8 mouse cellular contexts compared by ENCODE assay signal in genomic region chr10:41505446-41505845, GRCm38 (mm10). TPM values are rescaled to one million over a fixed set of nuclear protein-coding genes. Genes with fewer than 3 reads are reported as not detected.
DNase-seq lines count a peak whose midpoint lies in the region; ATAC-seq lines count a peak whose summit lies in the region.
"Not testable (repeated sequence)": the region's sequence is repeated elsewhere in the genome, so short reads cannot be mapped to it uniquely, and the experiment has no call there.

No protein-coding gene starts in this region.

- not testable (repeated sequence) for H3K4me2 ChIP-seq in midbrain, embryonic 14.5 days (ENCODE audit: low read length)

- H3K9ac ChIP-seq in midbrain, embryonic 14.5 days (replicated peaks; ENCODE audit: low read length): not testable (repeated sequence)

- not testable (repeated sequence) for H3K36me3 ChIP-seq in midbrain, embryonic 14.5 days (ENCODE audit: control insufficient read depth, insufficient read depth, low read length)

- not testable (repeated sequence) for H3K27me3 ChIP-seq in midbrain, embryonic 14.5 days (ENCODE audit: control insufficient read depth, insufficient read depth, low read length)

- peak; percentile 69; the same call in 1 of the 2 replicates for ATAC-seq in granulocyte monocyte progenitor cell, adult 5-6 weeks (replicated peaks; ENCODE audit: poor library complexity, severe bottlenecking)
- not testable (repeated sequence) for ATAC-seq in midbrain, embryonic 14.5 days (ENCODE audit: low FRiP score, low TSS enrichment)

- WGBS in midbrain, embryonic 14.5 days: 3% methylated on average over 3 of the region's 3 CpGs

- H3K27ac ChIP-seq in midbrain, embryonic 14.5 days (replicated peaks; ENCODE audit: low read depth, low read length): not testable (repeated sequence)

- not testable (repeated sequence) for H3K9me3 ChIP-seq in midbrain, embryonic 14.5 days (ENCODE audit: control insufficient read depth, low read length)

- not testable (repeated sequence) for H3K4me1 ChIP-seq in midbrain, embryonic 14.5 days (ENCODE audit: control insufficient read depth, insufficient read depth, low read length)

- peak; percentile 92 for DNase-seq in 3T3-L1 (ENCODE audit: low read depth, low spot score)
- peak; percentile 52 for DNase-seq in adrenal gland, adult 8-10 months
- DNase-seq in embryo, embryonic 11.5 days (ENCODE audit: low read depth, low spot score): peak; percentile 63
- peak; percentile 58 for DNase-seq in kidney, adult 11 months
- peak; percentile 72 to 85 for DNase-seq in left cerebral cortex, postnatal 25 days (ENCODE audit: low spot score in 2 of 2)
- peak; percentile 91 for DNase-seq in midbrain, embryonic 14.5 days
- DNase-seq in skeletal muscle tissue, adult 2 months (ENCODE audit: low read depth, low spot score): peak; percentile 78

- not testable (repeated sequence) for H3K4me3 ChIP-seq in midbrain, embryonic 14.5 days (replicated peaks; ENCODE audit: low read depth, low read length)

- intact Hi-C loops in left cerebral cortex, postnatal 25 days (cut with DNase I): loop anchor here (5.0 to 10.0 kb wide), 3 partner anchors 51 to 498 kb away; partner anchors contain the start of genes Ak9, Fig4 and Zbtb24

RNA-seq across cellular contexts. Expression of gene Cd164, which starts 13.8 kb away (rescaled TPM):
- total RNA-seq in adrenal gland, adult 8-10 months (2022): 100 to 1,000 TPM; 180 to 261 (median 233) TPM
- 140 and 168 TPM in 2 replicates for total RNA-seq in granulocyte monocyte progenitor cell, adult 5-6 weeks (2014; fragmentation: Nextera tagmentation)
- 169 and 206 TPM in 2 replicates for total RNA-seq in granulocyte monocyte progenitor cell, adult 5-6 weeks (2017)
- total RNA-seq in left cerebral cortex, postnatal 25 days (2021): 10 to 100 TPM; 59.5 to 61.3 TPM
- polyA plus RNA-seq in midbrain, embryonic 14.5 days (2014; fragmentation: Nextera tagmentation; extraction: Ambion mirVana): 34.9 and 63.8 TPM in 2 replicates

RNA-seq across cellular contexts. Expression of gene Ppil6, which starts 15.2 kb away (rescaled TPM):
- total RNA-seq in adrenal gland, adult 8-10 months (2022): 1 to 10 TPM in 2 of 4 experiments, under 1 TPM in 1, not detected in 1; 0.77 to 1.7 (median 1.4) TPM
- not detected in 2 replicates for total RNA-seq in granulocyte monocyte progenitor cell, adult 5-6 weeks (2014; fragmentation: Nextera tagmentation)
- total RNA-seq in granulocyte monocyte progenitor cell, adult 5-6 weeks (2017): not detected in 2 replicates
- 1 to 10 TPM; 7.4 to 9.5 TPM for total RNA-seq in left cerebral cortex, postnatal 25 days (2021)
- 1.3 and 1.7 TPM in 2 replicates for polyA plus RNA-seq in midbrain, embryonic 14.5 days (2014; fragmentation: Nextera tagmentation; extraction: Ambion mirVana)

RNA-seq across cellular contexts. Expression of gene Smpd2, which starts 15.3 kb away (rescaled TPM):
- total RNA-seq in adrenal gland, adult 8-10 months (2022): 10 to 100 TPM; 21.8 to 40.9 (median 32.5) TPM
- total RNA-seq in granulocyte monocyte progenitor cell, adult 5-6 weeks (2014; fragmentation: Nextera tagmentation): 23.0 and 24.4 TPM in 2 replicates
- total RNA-seq in granulocyte monocyte progenitor cell, adult 5-6 weeks (2017): 10.1 and 13.0 TPM in 2 replicates
- 10 to 100 TPM; 17.6 to 18.5 TPM for total RNA-seq in left cerebral cortex, postnatal 25 days (2021)
- polyA plus RNA-seq in midbrain, embryonic 14.5 days (2014; fragmentation: Nextera tagmentation; extraction: Ambion mirVana): 35.5 and 36.1 TPM in 2 replicates

RNA-seq across cellular contexts. Expression of gene Mical1, which starts 29.3 kb away (rescaled TPM):
- total RNA-seq in adrenal gland, adult 8-10 months (2022): 10 to 100 TPM in 2 of 4 experiments, 1 to 10 TPM in 2; 8.5 to 22.8 (median 13.3) TPM
- 74.8 and 105 TPM in 2 replicates for total RNA-seq in granulocyte monocyte progenitor cell, adult 5-6 weeks (2014; fragmentation: Nextera tagmentation)
- total RNA-seq in granulocyte monocyte progenitor cell, adult 5-6 weeks (2017): 32.2 and 49.3 TPM in 2 replicates
- total RNA-seq in left cerebral cortex, postnatal 25 days (2021): 10 to 100 TPM; 19.5 to 20.2 TPM
- 17.0 and 20.5 TPM in 2 replicates for polyA plus RNA-seq in midbrain, embryonic 14.5 days (2014; fragmentation: Nextera tagmentation; extraction: Ambion mirVana)

RNA-seq across cellular contexts. Expression of gene Zbtb24, which starts 55.3 kb away (rescaled TPM):
- 10 to 100 TPM; 17.3 to 32.5 (median 26.0) TPM for total RNA-seq in adrenal gland, adult 8-10 months (2022)
- 11.4 and 14.1 TPM in 2 replicates for total RNA-seq in granulocyte monocyte progenitor cell, adult 5-6 weeks (2014; fragmentation: Nextera tagmentation)
- total RNA-seq in granulocyte monocyte progenitor cell, adult 5-6 weeks (2017): 17.2 and 18.1 TPM in 2 replicates
- total RNA-seq in left cerebral cortex, postnatal 25 days (2021): 10 to 100 TPM; 17.4 to 20.0 TPM
- polyA plus RNA-seq in midbrain, embryonic 14.5 days (2014; fragmentation: Nextera tagmentation; extraction: Ambion mirVana): 18.5 and 20.5 TPM in 2 replicates
